Mouse (Mus musculus): Measurements from ENCODE around the gene Nfkbib. TPM values are rescaled to one million over a fixed set of nuclear protein-coding genes. Genes with fewer than 3 reads are reported as not detected.

Nfkbib gene
- total RNA-seq (2021) = 10 to 100 TPM; 32.1 to 33.5 TPM

- DNase-seq (ENCODE audit: extremely low spot score in 1 of 2, low spot score in 1 of 2) = no peak
These were observed at the start of gene Nfkbib for GRCm38 (mm10) chr7:28767462-28767965. TSS of gene Nfkbib (minus strand) at chr7:28767512.

GRCm38 (mm10) chr7:28816920-28817319 is 49.6 kb upstream of the Nfkbib start:
- no peak for DNase-seq (ENCODE audit: extremely low spot score in 1 of 2, low spot score in 1 of 2)

- DNase-seq (ENCODE audit: extremely low spot score in 1 of 2, low spot score in 1 of 2) = no peak
These were observed 48.9 kb upstream of the Nfkbib start for GRCm38 (mm10) chr7:28816201-28816600.

GRCm38 (mm10) chr7:28815230-28815629 is 47.9 kb upstream of the Nfkbib start:
- no peak for DNase-seq (ENCODE audit: extremely low spot score in 1 of 2, low spot score in 1 of 2)

GRCm38 (mm10) chr7:28814306-28815034 is 47.2 kb upstream of the Nfkbib start:
- DNase-seq (ENCODE audit: extremely low spot score in 1 of 2, low spot score in 1 of 2) = no peak

- no peak for DNase-seq (ENCODE audit: extremely low spot score in 1 of 2, low spot score in 1 of 2)
These were observed 45.6 kb upstream of the Nfkbib start for GRCm38 (mm10) chr7:28812949-28813348.

GRCm38 (mm10) chr7:28812436-28812835 is 45.1 kb upstream of the Nfkbib start:
- no peak for DNase-seq (ENCODE audit: extremely low spot score in 1 of 2, low spot score in 1 of 2)

- DNase-seq (ENCODE audit: extremely low spot score in 1 of 2, low spot score in 1 of 2) = no peak
These were observed 44.4 kb upstream of the Nfkbib start for GRCm38 (mm10) chr7:28811640-28812275.

- peak; percentile 87 to 95 for DNase-seq (ENCODE audit: extremely low spot score in 1 of 2, low spot score in 1 of 2)
These were observed 43.9 kb upstream of the Nfkbib start for GRCm38 (mm10) chr7:28811228-28811627.

- peak; percentile 96 to 98 for DNase-seq (ENCODE audit: extremely low spot score in 1 of 2, low spot score in 1 of 2)
These were observed 43.1 kb upstream of the Nfkbib start for GRCm38 (mm10) chr7:28810107-28811066.

- peak; percentile 47 to 61 for DNase-seq (ENCODE audit: extremely low spot score in 1 of 2, low spot score in 1 of 2)
These were observed 42.2 kb upstream of the Nfkbib start for GRCm38 (mm10) chr7:28809401-28810089.

- DNase-seq (ENCODE audit: extremely low spot score in 1 of 2, low spot score in 1 of 2) = peak; percentile 95 to 96
These were observed 41.7 kb upstream of the Nfkbib start for GRCm38 (mm10) chr7:28808957-28809393.

GRCm38 (mm10) chr7:28808221-28808941 is 41.1 kb upstream of the Nfkbib start, which contains the start of gene Hnrnpl:
TSS of gene Hnrnpl (plus strand) at chr7:28808541.
- no peak for DNase-seq (ENCODE audit: extremely low spot score in 1 of 2, low spot score in 1 of 2)

GRCm38 (mm10) chr7:28807641-28808220 is 40.4 kb upstream of the Nfkbib start:
- no peak for DNase-seq (ENCODE audit: extremely low spot score in 1 of 2, low spot score in 1 of 2)

- DNase-seq (ENCODE audit: extremely low spot score in 1 of 2, low spot score in 1 of 2) = no peak
These were observed 39.6 kb upstream of the Nfkbib start for GRCm38 (mm10) chr7:28806869-28807268.

GRCm38 (mm10) chr7:28803756-28804155 is 36.4 kb upstream of the Nfkbib start:
- no peak for DNase-seq (ENCODE audit: extremely low spot score in 1 of 2, low spot score in 1 of 2)

GRCm38 (mm10) chr7:28802846-28803588 is 35.7 kb upstream of the Nfkbib start:
- DNase-seq (ENCODE audit: extremely low spot score in 1 of 2, low spot score in 1 of 2) = no peak
